15 mouse cellular contexts compared by ENCODE assay signal in genomic region chr15:101123202-101123601, GRCm38 (mm10). TPM values are rescaled to one million over a fixed set of nuclear protein-coding genes. Genes with fewer than 3 reads are reported as not detected.
DNase-seq lines count a peak whose midpoint lies in the region; ATAC-seq and TF ChIP-seq lines count a peak whose summit lies in the region.
"Had no signal": no experiment of that assay in that cellular context is flagged by ENCODE, and none has a peak within 500 bp of the region (broad histone marks: within the 10 kb centered on the region; RNA-seq: fewer than 3 reads in every experiment).

No protein-coding gene starts in this region.

- ATAC-seq in heart, embryonic 12.5 days (ENCODE audit: insufficient number of reproducible peaks, low FRiP score), result no peak
- no peak for ATAC-seq in kidney, embryonic 15.5 days (replicated peaks; ENCODE audit: low FRiP score)
- peak; percentile 58 for ATAC-seq in lung, postnatal 0 days
- ATAC-seq in hindbrain, embryonic 11.5 days (ENCODE audit: low FRiP score), result no peak
- no peak for ATAC-seq in hindbrain, embryonic 14.5 days (ENCODE audit: low FRiP score)
- ATAC-seq: forebrain, embryonic 16.5 days had no signal

- H3K27me3 ChIP-seq in heart, embryonic 12.5 days (replicated peaks), result peaks cover 35% of the 10 kb centered on the region
- peaks cover 49% of the 10 kb centered on the region for H3K27me3 ChIP-seq in heart, embryonic 10.5 days (ENCODE audit: insufficient read depth, poor library complexity, severe bottlenecking)
- peaks cover 10% of the 10 kb centered on the region; the same call in 1 of the 2 replicates for H3K27me3 ChIP-seq in kidney, embryonic 15.5 days
- H3K27me3 ChIP-seq in lung, postnatal 0 days (replicated peaks; ENCODE audit: insufficient read depth, low read length), result no peaks in the 10 kb centered on the region
- H3K27me3 ChIP-seq in hindbrain, embryonic 11.5 days (ENCODE audit: control insufficient read depth, insufficient read depth, low read length), result peaks cover 6% of the 10 kb centered on the region; the same call in 1 of the 2 replicates
- peaks cover 16% of the 10 kb centered on the region for H3K27me3 ChIP-seq in hindbrain, embryonic 14.5 days (ENCODE audit: control insufficient read depth, insufficient read depth, low read length)

- peaks cover 20% of the 10 kb centered on the region; the same call in 1 of the 2 replicates for H3K4me1 ChIP-seq in heart, embryonic 12.5 days (replicated peaks)
- H3K4me1 ChIP-seq in heart, embryonic 10.5 days, result peaks cover 42% of the 10 kb centered on the region
- H3K4me1 ChIP-seq in kidney, embryonic 15.5 days, result peaks cover 29% of the 10 kb centered on the region
- H3K4me1 ChIP-seq in lung, postnatal 0 days (ENCODE audit: insufficient read depth, low read depth, low read length), result peaks cover 5% of the 10 kb centered on the region
- no peaks in the 10 kb centered on the region for H3K4me1 ChIP-seq in hindbrain, embryonic 11.5 days (replicated peaks; ENCODE audit: control insufficient read depth, insufficient read depth, low read length)
- H3K4me1 ChIP-seq in hindbrain, embryonic 14.5 days (replicated peaks; ENCODE audit: control insufficient read depth, insufficient read depth, low read length), result no peaks in the 10 kb centered on the region

- TF ChIP-seq EP300 in lung, postnatal 0 days (IDR thresholded peaks at IDR 0.05), result peak; percentile 68

- H3K36me3 ChIP-seq in heart, embryonic 12.5 days, result no peaks in the 10 kb centered on the region
- no peaks in the 10 kb centered on the region for H3K36me3 ChIP-seq in heart, embryonic 10.5 days
- no peaks in the 10 kb centered on the region for H3K36me3 ChIP-seq in kidney, embryonic 15.5 days
- no peaks in the 10 kb centered on the region for H3K36me3 ChIP-seq in lung, postnatal 0 days (ENCODE audit: insufficient read depth, low read length)
- no peaks in the 10 kb centered on the region for H3K36me3 ChIP-seq in hindbrain, embryonic 11.5 days (ENCODE audit: control insufficient read depth, insufficient read depth, low read length)
- H3K36me3 ChIP-seq in hindbrain, embryonic 14.5 days (replicated peaks; ENCODE audit: control insufficient read depth, insufficient read depth), result no peaks in the 10 kb centered on the region
- H3K36me3 ChIP-seq: midbrain, embryonic 12.5 days had no signal

- DNase-seq in heart, adult 18-20 months, result peak; percentile 63 to 86
- DNase-seq in heart, embryonic 10.5 days (ENCODE audit: low spot score), result no peak
- peak; percentile 52 for DNase-seq in lung, postnatal 0 days (ENCODE audit: low spot score)
- no peak for DNase-seq in hindbrain, embryonic 11.5 days (ENCODE audit: low spot score)
- DNase-seq in right cerebral cortex, postnatal 14 days, result no peak
- no peak for DNase-seq in hindbrain, embryonic 14.5 days (ENCODE audit: low spot score)
- DNase-seq: embryo, embryonic 11 days; left cerebral cortex, postnatal 4 days; spleen, adult 18-20 months had no signal

- 42% methylated on average over 4 of the region's 4 CpGs for WGBS in heart, embryonic 12.5 days
- 54% methylated on average over 4 of the region's 4 CpGs for WGBS in heart, embryonic 10.5 days
- 24% methylated on average over 4 of the region's 4 CpGs for WGBS in kidney, embryonic 15.5 days
- WGBS in lung, postnatal 0 days, result 47% methylated on average over 4 of the region's 4 CpGs
- WGBS in hindbrain, embryonic 11.5 days, result 62% methylated on average over 4 of the region's 4 CpGs
- 55% methylated on average over 4 of the region's 4 CpGs for WGBS in hindbrain, embryonic 14.5 days

- no peak overlapping the region for H3K27ac ChIP-seq in heart, embryonic 12.5 days (ENCODE audit: poor library complexity, severe bottlenecking)
- peak overlapping the region; percentile 17; the same call in 1 of the 2 replicates for H3K27ac ChIP-seq in heart, embryonic 10.5 days
- peak overlapping the region; percentile 60 for H3K27ac ChIP-seq in kidney, embryonic 15.5 days
- H3K27ac ChIP-seq in lung, postnatal 0 days (ENCODE audit: low read length), result peak overlapping the region; percentile 77
- no peak overlapping the region for H3K27ac ChIP-seq in hindbrain, embryonic 11.5 days (ENCODE audit: low read depth, low read length)
- no peak overlapping the region for H3K27ac ChIP-seq in hindbrain, embryonic 14.5 days
- H3K27ac ChIP-seq: midbrain, embryonic 12.5 days had no signal

- no peak overlapping the region for H3K4me3 ChIP-seq in heart, embryonic 12.5 days
- no peak overlapping the region for H3K4me3 ChIP-seq in heart, embryonic 10.5 days
- no peak overlapping the region for H3K4me3 ChIP-seq in kidney, embryonic 15.5 days (replicated peaks)
- H3K4me3 ChIP-seq in lung, postnatal 0 days (ENCODE audit: low read depth, low read length), result no peak overlapping the region
- no peak overlapping the region for H3K4me3 ChIP-seq in hindbrain, embryonic 11.5 days (ENCODE audit: low read depth, low read length)
- H3K4me3 ChIP-seq in hindbrain, embryonic 14.5 days (replicated peaks; ENCODE audit: low read length), result no peak overlapping the region
- H3K4me3 ChIP-seq: midbrain, embryonic 12.5 days had no signal

- no peak overlapping the region for H3K4me2 ChIP-seq in heart, embryonic 12.5 days
- H3K4me2 ChIP-seq in kidney, embryonic 15.5 days, result no peak overlapping the region
- H3K4me2 ChIP-seq in lung, postnatal 0 days (replicated peaks; ENCODE audit: low read depth, low read length), result no peak overlapping the region
- no peak overlapping the region for H3K4me2 ChIP-seq in hindbrain, embryonic 11.5 days (replicated peaks; ENCODE audit: low read depth, low read length)
- no peak overlapping the region for H3K4me2 ChIP-seq in hindbrain, embryonic 14.5 days (replicated peaks)
- H3K4me2 ChIP-seq: midbrain, embryonic 12.5 days had no signal

- no peak for TF ChIP-seq CTCF in lung, postnatal 0 days (IDR thresholded peaks at IDR 0.05)

- H3K9ac ChIP-seq in heart, embryonic 12.5 days, result no peak overlapping the region
- H3K9ac ChIP-seq in kidney, embryonic 15.5 days, result no peak overlapping the region
- no peak overlapping the region for H3K9ac ChIP-seq in lung, postnatal 0 days (replicated peaks; ENCODE audit: low read depth)
- H3K9ac ChIP-seq in hindbrain, embryonic 11.5 days (ENCODE audit: low read depth, low read length), result no peak overlapping the region
- H3K9ac ChIP-seq in hindbrain, embryonic 14.5 days, result no peak overlapping the region
- H3K9ac ChIP-seq: midbrain, embryonic 12.5 days had no signal

- no peaks in the 10 kb centered on the region for H3K9me3 ChIP-seq in heart, embryonic 12.5 days (replicated peaks)
- no peaks in the 10 kb centered on the region for H3K9me3 ChIP-seq in heart, embryonic 10.5 days
- no peaks in the 10 kb centered on the region for H3K9me3 ChIP-seq in kidney, embryonic 15.5 days (replicated peaks)
- no peaks in the 10 kb centered on the region for H3K9me3 ChIP-seq in lung, postnatal 0 days (ENCODE audit: low read length)
- no peaks in the 10 kb centered on the region; the same call in 1 of the 2 replicates for H3K9me3 ChIP-seq in hindbrain, embryonic 11.5 days (ENCODE audit: control insufficient read depth, low read length)
- no peaks in the 10 kb centered on the region for H3K9me3 ChIP-seq in hindbrain, embryonic 14.5 days (ENCODE audit: control insufficient read depth, low read length)
- H3K9me3 ChIP-seq: midbrain, embryonic 12.5 days had no signal

RNA-seq across cellular contexts. Expression of gene Acvrl1, which starts 5.1 kb away (rescaled TPM):
- 10 to 100 TPM; 26.5 to 27.9 TPM for total RNA-seq in heart, adult 18-20 months (2021)
- 3.1 and 3.6 TPM in 2 replicates for polyA plus RNA-seq in heart, embryonic 12.5 days (2016; fragmentation: Nextera tagmentation; extraction: Ambion mirVana)
- polyA plus RNA-seq in heart, embryonic 10.5 days (2016; fragmentation: Nextera tagmentation; extraction: Ambion mirVana), result 2.7 and 5.2 TPM in 2 replicates
- 17.2 and 18.4 TPM in 2 replicates for polyA plus RNA-seq in kidney, embryonic 15.5 days (2015; fragmentation: Nextera tagmentation; extraction: Ambion mirVana)
- 159 and 168 TPM in 2 replicates for polyA plus RNA-seq in lung, postnatal 0 days (2015; fragmentation: Nextera tagmentation; extraction: Ambion mirVana)
- polyA plus RNA-seq in hindbrain, embryonic 11.5 days (2014; fragmentation: Nextera tagmentation; extraction: Ambion mirVana), result 4.8 and 5.5 TPM in 2 replicates
- polyA plus RNA-seq in hindbrain, embryonic 14.5 days (2014; fragmentation: Nextera tagmentation; extraction: Ambion mirVana), result 5.7 and 6.2 TPM in 2 replicates

RNA-seq across cellular contexts. Expression of gene Ankrd33, which starts 7.6 kb away (rescaled TPM):
- total RNA-seq in heart, adult 18-20 months (2021), result not detected
- polyA plus RNA-seq in heart, embryonic 12.5 days (2016; fragmentation: Nextera tagmentation; extraction: Ambion mirVana), result not detected in 2 replicates
- polyA plus RNA-seq in heart, embryonic 10.5 days (2016; fragmentation: Nextera tagmentation; extraction: Ambion mirVana), result not detected in 2 replicates
- not detected in 2 replicates for polyA plus RNA-seq in kidney, embryonic 15.5 days (2015; fragmentation: Nextera tagmentation; extraction: Ambion mirVana)
- 0.13 TPM in 1 of 2 replicates, not detected in the other for polyA plus RNA-seq in lung, postnatal 0 days (2015; fragmentation: Nextera tagmentation; extraction: Ambion mirVana)
- polyA plus RNA-seq in hindbrain, embryonic 11.5 days (2014; fragmentation: Nextera tagmentation; extraction: Ambion mirVana), result not detected in 2 replicates
- not detected in 2 replicates for polyA plus RNA-seq in hindbrain, embryonic 14.5 days (2014; fragmentation: Nextera tagmentation; extraction: Ambion mirVana)
- total RNA-seq: left cerebral cortex, postnatal 4 days; neutrophil, adult 5-6 weeks had no signal
- polyA plus RNA-seq: forebrain, embryonic 16.5 days; midbrain, embryonic 12.5 days; thymus, postnatal 0 days had no signal

RNA-seq across cellular contexts. Expression of gene Fignl2, which starts 44.8 kb away (rescaled TPM):
- 1 to 10 TPM; 1.1 to 1.2 TPM for total RNA-seq in heart, adult 18-20 months (2021)
- 0.10 and 0.15 TPM in 2 replicates for polyA plus RNA-seq in heart, embryonic 12.5 days (2016; fragmentation: Nextera tagmentation; extraction: Ambion mirVana)
- 0.28 and 0.60 TPM in 2 replicates for polyA plus RNA-seq in heart, embryonic 10.5 days (2016; fragmentation: Nextera tagmentation; extraction: Ambion mirVana)
- 0.22 and 0.44 TPM in 2 replicates for polyA plus RNA-seq in kidney, embryonic 15.5 days (2015; fragmentation: Nextera tagmentation; extraction: Ambion mirVana)
- polyA plus RNA-seq in lung, postnatal 0 days (2015; fragmentation: Nextera tagmentation; extraction: Ambion mirVana), result 0.48 and 0.60 TPM in 2 replicates
- 1.2 and 2.1 TPM in 2 replicates for polyA plus RNA-seq in hindbrain, embryonic 11.5 days (2014; fragmentation: Nextera tagmentation; extraction: Ambion mirVana)
- 0.16 and 0.17 TPM in 2 replicates for polyA plus RNA-seq in hindbrain, embryonic 14.5 days (2014; fragmentation: Nextera tagmentation; extraction: Ambion mirVana)
- polyA plus RNA-seq: forebrain, embryonic 16.5 days had no signal

RNA-seq across cellular contexts. Expression of gene Acvr1b, which starts 50.7 kb away (rescaled TPM):
- 10 to 100 TPM in 1 of 2 experiments, 1 to 10 TPM in 1; 9.8 to 10.3 TPM for total RNA-seq in heart, adult 18-20 months (2021)
- 6.8 TPM in 2 replicates for polyA plus RNA-seq in heart, embryonic 12.5 days (2016; fragmentation: Nextera tagmentation; extraction: Ambion mirVana)
- 5.4 and 5.6 TPM in 2 replicates for polyA plus RNA-seq in heart, embryonic 10.5 days (2016; fragmentation: Nextera tagmentation; extraction: Ambion mirVana)
- 6.2 and 6.4 TPM in 2 replicates for polyA plus RNA-seq in kidney, embryonic 15.5 days (2015; fragmentation: Nextera tagmentation; extraction: Ambion mirVana)
- polyA plus RNA-seq in lung, postnatal 0 days (2015; fragmentation: Nextera tagmentation; extraction: Ambion mirVana), result 6.6 and 7.4 TPM in 2 replicates
- 16.2 and 17.1 TPM in 2 replicates for polyA plus RNA-seq in hindbrain, embryonic 11.5 days (2014; fragmentation: Nextera tagmentation; extraction: Ambion mirVana)
- polyA plus RNA-seq in hindbrain, embryonic 14.5 days (2014; fragmentation: Nextera tagmentation; extraction: Ambion mirVana), result 30.0 and 35.7 TPM in 2 replicates

Comparison
In these comparisons a context has a peak if more than half of its experiments do, and no peak if none do; other contexts are left out.
1. DNase-seq: peak in heart, adult 18-20 months (2 of 2) and lung, postnatal 0 days (single experiment); none in heart, embryonic 10.5 days (single experiment), hindbrain, embryonic 11.5 days (single experiment), right cerebral cortex, postnatal 14 days (single experiment) and hindbrain, embryonic 14.5 days (single experiment).
2. H3K27ac ChIP-seq: peak in heart, embryonic 10.5 days (single experiment), kidney, embryonic 15.5 days (single experiment) and lung, postnatal 0 days (single experiment); none in heart, embryonic 12.5 days (single experiment), hindbrain, embryonic 11.5 days (single experiment) and hindbrain, embryonic 14.5 days (single experiment).